Mouse (Mus musculus): ENCODE results near the gene Slc1a3. TPM values are rescaled to one million over a fixed set of nuclear protein-coding genes. Genes with fewer than 3 reads are reported as not detected.

The Slc1a3 gene
- polyA plus RNA-seq, 1 experiment = 32.5 TPM

DNA sequence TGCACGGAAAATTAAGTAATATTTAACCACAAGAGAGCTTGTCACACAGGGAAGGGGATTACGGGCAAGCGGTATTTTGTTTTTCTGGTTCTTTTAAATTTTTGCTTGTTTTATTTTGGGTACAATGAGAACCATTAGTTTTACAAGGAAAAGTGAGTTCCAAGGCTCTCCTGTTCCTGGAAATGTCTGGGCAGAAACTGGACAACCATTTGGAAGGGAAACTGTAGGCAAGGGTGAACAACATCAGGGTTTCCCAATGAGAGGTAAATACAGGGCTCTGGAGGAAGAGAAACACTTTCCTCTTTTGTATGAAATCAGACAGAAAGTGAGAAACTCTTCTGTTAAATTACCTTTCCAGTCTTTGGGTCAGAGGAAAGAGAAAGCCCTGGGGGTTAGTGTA is 27.7 kb downstream of the Slc1a3 start:
- peaks cover 15% of the 10 kb centered on the region for H3K4me1 ChIP-seq (ENCODE audit: control insufficient read depth, insufficient read depth, insufficient read length, low read length)
- no peak overlapping the region for H3K4me3 ChIP-seq (ENCODE audit: insufficient read depth, low read depth, low read length)
- H3K27ac ChIP-seq (replicated peaks; ENCODE audit: low read depth, low read length) = no peak overlapping the region

DNA sequence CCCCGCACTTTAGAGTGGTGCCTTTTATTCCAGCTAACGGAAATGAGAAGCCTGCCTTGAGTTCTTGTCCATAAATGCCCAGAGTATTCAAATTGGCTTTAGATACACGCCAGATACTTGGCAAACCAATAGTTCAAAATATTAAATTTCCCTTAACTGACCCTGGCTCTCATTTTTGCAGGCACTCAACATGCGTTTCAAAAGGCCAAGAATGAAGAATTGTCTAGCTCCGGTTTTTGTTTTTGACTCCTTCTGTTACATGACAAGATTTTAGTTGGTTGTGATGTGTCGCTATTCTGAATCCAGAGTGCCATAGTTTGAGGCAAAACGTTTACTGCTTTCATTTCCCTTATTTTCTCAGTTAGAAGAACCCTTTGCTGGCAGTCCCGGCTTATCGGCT is 28.1 kb downstream of the Slc1a3 start:
- Histone ChIP-seq H3K4me3 (ENCODE audit: insufficient read depth, low read depth, low read length) (no peak overlapping the region), H3K27ac (replicated peaks; ENCODE audit: low read depth, low read length) (peak overlapping the region; percentile 30; the same call in 1 of the 2 replicates), H3K4me1 (ENCODE audit: control insufficient read depth, insufficient read depth, insufficient read length, low read length) (peaks cover 15% of the 10 kb centered on the region)

DNA sequence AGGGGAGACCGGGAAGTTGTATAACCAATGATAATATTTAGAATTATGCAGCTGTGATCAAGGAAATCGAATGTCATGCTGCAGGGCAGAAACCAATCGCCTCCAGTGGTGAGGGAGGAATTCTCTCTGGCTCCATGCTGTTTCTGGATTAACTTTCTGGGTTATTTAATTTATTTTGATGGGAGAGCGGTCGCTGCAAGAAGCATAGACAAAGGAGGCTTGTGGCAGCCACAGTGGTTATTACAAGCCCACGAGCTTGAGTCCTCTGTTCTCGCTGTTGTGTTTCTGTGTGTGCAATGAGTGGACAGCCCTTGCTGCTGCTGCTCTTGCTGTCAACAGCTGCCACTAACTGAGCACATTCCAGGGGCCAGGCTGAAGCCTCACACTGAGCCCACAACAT is 28.6 kb downstream of the Slc1a3 start:
- Histone ChIP-seq H3K4me3 (ENCODE audit: insufficient read depth, low read depth, low read length) (no peak overlapping the region), H3K4me1 (ENCODE audit: control insufficient read depth, insufficient read depth, insufficient read length, low read length) (peaks cover 14% of the 10 kb centered on the region), H3K27ac (replicated peaks; ENCODE audit: low read depth, low read length) (no peak overlapping the region; the same call in 1 of the 2 replicates)

DNA sequence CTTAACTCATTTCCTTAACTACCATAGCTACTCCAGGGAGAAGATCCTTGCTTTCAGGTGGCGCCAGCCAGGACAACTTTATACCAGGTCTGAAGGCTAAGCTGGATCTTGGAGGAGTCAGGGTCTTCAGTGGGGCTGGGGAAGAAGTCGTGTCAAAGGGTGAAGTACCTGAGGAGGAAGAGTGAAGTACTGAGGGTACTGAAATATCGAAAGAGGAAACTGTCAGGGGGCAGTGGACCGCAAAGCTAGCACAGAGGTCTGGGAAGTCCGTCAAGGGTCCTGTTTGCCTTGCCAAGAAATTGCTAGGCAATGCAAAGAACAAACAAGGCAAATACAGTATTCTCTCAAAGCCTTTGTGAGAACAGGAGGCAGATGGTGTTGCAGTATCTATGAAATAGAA is 29.6 kb downstream of the Slc1a3 start:
- Histone ChIP-seq H3K27ac (replicated peaks; ENCODE audit: low read depth, low read length) (no peak overlapping the region), H3K4me3 (ENCODE audit: insufficient read depth, low read depth, low read length) (no peak overlapping the region), H3K4me1 (ENCODE audit: control insufficient read depth, insufficient read depth, insufficient read length, low read length) (peaks cover 11% of the 10 kb centered on the region)

DNA sequence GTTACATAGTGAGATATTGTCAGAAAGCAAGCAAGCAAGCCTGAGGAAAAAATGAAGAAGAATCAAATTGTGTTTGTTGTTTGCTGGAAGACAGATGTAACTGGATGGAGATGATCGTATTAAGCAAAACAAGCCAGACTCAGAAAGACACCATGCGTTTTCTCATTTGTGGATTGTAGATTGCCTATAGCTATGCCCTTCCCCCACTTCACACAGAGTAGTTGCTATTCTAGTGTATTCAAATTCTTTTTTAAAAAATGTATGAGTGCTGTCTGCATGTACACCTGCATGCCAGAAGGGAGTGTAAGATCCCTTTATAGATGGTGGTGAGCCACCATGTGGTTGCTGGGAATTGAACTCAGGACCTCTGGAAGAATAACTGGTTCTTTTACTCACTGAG is 33.6 kb downstream of the Slc1a3 start:
- H3K27ac ChIP-seq (replicated peaks; ENCODE audit: low read depth, low read length) = no peak overlapping the region

DNA sequence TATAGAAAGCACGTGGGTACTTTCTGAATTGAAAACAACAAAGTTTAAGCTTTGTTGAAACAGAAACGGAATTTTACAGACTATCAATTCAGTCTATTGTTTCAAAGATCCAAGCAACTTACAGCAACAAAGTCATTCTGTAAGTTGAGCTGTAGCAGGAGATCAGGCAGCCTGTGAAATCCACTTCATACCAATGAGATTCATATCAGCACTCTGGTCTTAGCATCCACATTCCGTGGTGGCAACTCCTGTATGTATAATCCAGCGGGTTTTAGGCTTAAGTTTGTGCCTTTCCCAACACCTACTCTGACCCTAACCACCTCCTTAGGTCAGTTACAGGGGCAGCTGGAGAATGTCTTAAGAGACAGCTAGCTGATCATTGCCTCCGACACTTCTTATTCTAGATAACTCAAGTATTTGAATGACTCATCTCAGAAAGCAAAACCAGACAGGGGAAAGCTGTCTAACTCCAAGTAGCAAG is 34.3 kb downstream of the Slc1a3 start:
- Histone ChIP-seq H3K27ac (replicated peaks; ENCODE audit: low read depth, low read length) (no peak overlapping the region), H3K4me3 (ENCODE audit: insufficient read depth, low read depth, low read length) (no peak overlapping the region), H3K4me1 (ENCODE audit: control insufficient read depth, insufficient read depth, insufficient read length, low read length) (no peaks in the 10 kb centered on the region)

More for the DNA sequence above, 33.6 kb downstream of the Slc1a3 start:
- Histone ChIP-seq H3K4me3 (ENCODE audit: insufficient read depth, low read depth, low read length) (no peak overlapping the region), H3K4me1 (ENCODE audit: control insufficient read depth, insufficient read depth, insufficient read length, low read length) (no peaks in the 10 kb centered on the region)

DNA sequence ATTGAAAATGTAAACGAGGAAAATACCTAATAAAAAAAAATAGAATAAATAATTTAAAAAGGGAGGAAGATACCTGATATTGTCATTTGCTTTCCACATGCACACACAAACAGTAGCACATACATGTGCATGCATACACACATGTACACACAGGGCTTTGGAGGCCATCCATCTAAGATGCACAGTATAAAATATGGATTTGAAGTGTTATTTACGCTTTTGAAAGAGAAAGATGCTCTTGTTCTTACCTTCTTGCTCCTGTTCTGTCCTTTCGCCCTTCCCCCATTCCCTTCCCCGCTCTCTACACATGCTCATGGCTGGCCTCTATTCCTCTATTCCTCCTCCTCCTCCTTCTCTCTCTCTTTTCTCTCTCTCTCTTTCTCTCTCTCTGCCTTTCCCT is 34.9 kb downstream of the Slc1a3 start:
- Histone ChIP-seq H3K4me1 (ENCODE audit: control insufficient read depth, insufficient read depth, insufficient read length, low read length) (no peaks in the 10 kb centered on the region), H3K4me3 (ENCODE audit: insufficient read depth, low read depth, low read length) (no peak overlapping the region), H3K27ac (replicated peaks; ENCODE audit: low read depth, low read length) (no peak overlapping the region)

DNA sequence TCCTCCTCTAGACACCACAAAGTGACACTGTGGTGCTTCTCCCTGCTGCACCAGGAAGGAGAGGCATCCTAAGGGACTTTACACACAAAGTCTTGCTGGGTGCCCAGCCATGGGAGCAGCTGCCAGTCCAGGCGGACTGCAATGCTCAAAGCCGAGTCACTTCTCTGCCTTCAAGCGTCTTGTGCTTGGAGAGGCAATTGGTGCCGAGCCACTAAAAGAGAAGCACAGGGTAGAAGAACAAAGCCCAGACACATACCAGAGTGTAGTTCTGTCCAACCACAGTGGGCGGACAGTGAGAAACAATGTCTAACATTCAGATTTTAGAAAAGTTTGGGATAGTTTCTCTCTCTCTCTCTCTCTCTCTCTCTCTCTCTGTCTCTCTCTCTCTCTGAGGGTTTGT is 38.0 kb downstream of the Slc1a3 start:
- no peaks in the 10 kb centered on the region for H3K4me1 ChIP-seq (ENCODE audit: control insufficient read depth, insufficient read depth, insufficient read length, low read length)
- no peak overlapping the region for H3K27ac ChIP-seq (replicated peaks; ENCODE audit: low read depth, low read length)
- no peak overlapping the region for H3K4me3 ChIP-seq (ENCODE audit: insufficient read depth, low read depth, low read length)

DNA sequence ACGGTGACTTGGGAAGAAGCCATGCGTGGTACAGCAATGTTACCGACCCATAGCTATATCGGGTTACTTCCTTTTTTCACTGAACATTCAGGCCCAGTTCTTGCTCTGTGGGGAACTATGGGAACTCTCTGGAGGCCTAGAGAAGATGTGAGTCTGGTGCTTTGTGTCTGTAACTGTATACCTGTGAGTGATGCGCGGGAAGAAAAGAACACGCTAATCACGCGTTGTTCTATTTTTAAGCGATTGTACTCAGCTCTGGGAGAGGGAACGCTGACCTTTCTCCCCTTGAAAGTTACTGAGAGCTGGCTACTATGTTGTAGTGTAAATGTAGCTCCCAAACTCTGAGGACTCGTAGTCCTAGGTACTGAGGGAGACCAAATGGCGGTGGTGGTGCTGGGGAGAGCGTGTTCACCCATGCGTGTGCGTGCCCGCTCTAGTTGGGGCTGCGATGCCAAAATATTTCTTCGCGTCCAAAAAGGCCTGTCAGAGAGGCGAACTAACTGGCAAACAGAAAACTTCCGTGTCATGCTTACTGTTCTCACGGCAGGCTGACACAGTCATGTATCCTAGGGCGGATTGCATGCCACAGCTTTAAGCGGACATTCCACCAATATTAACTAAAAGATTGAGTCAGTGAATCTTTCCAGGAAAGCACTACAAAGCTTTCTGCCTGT is 42.6 kb downstream of the Slc1a3 start:
- no peak overlapping the region for H3K4me3 ChIP-seq (ENCODE audit: insufficient read depth, low read depth, low read length)
- H3K4me1 ChIP-seq (ENCODE audit: control insufficient read depth, insufficient read depth, insufficient read length, low read length) = no peaks in the 10 kb centered on the region
- no peak overlapping the region for H3K27ac ChIP-seq (replicated peaks; ENCODE audit: low read depth, low read length)

DNA sequence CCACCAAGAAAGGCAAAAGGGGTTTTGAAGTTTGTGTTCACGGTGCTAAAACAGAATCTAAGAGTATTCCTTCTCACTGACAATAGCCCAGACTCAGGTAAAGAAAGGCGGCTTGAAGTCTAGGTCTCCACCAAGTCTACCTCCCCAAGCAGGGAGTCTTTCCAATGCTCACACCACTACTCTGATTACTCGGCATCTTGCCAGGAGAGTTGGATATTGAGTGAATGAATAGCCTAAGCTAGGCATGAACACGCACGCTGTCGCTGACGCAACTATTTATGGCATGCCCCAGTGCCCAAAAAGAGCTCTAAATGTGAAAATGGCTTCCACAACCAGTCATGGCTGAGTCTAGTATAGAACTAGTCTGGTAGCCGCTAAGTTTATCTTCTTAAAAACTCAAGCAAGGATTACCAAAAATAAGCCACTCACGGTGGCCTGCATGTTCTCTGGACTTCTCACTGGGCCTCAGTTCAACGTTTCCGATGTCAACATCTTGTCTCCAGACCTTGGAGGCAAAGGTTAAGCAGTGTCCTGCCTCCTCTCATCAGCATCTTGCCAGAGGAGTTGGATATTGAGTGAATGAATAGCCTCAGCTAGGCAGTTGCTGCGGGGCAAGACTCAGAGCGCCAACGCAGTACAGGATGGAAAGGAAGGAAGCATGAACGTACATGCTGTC is 44.8 kb downstream of the Slc1a3 start:
- Histone ChIP-seq H3K4me1 (ENCODE audit: control insufficient read depth, insufficient read depth, insufficient read length, low read length) (no peaks in the 10 kb centered on the region), H3K4me3 (ENCODE audit: insufficient read depth, low read depth, low read length) (no peak overlapping the region), H3K27ac (replicated peaks; ENCODE audit: low read depth, low read length) (peak overlapping the region; percentile 21; the same call in 1 of the 2 replicates)

DNA sequence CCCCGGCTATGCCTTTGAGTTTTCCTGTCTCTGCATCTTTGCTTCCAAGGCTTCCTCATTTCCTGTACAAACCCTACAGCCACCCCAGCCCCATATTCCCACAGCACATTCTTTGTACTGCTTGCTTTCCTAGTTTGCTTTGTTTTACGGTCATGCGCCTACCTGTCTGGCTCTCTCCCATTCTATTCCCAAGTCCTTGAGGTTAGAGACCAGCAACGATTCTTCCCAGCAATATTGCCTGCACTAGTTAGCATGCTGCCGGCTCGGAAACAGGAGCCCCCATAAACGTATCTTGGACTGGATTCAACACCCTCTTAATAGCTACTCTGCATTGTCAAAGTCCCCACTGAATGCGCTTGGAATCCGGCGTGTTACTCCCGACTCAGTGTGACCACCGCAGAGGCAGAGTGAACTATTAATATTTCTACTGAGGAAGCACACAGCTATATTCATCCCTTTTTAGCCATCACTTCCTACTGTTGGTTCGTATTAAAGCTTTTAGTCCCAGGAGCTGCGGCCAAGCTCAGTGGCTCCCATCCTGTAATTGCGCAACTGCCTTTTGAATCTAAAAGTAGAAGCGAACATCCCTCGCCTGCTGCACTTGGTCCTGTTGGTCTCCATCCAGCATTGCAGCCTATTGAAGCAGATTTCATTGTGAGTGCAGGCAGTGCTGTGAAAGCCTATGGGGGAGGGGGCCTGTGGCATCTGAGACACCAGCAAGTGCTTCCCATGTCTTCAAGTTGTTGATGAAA is 47.0 kb downstream of the Slc1a3 start:
- no peak overlapping the region for H3K27ac ChIP-seq (replicated peaks; ENCODE audit: low read depth, low read length)
- no peak overlapping the region for H3K4me3 ChIP-seq (ENCODE audit: insufficient read depth, low read depth, low read length)
- H3K4me1 ChIP-seq (ENCODE audit: control insufficient read depth, insufficient read depth, insufficient read length, low read length) = no peaks in the 10 kb centered on the region

DNA sequence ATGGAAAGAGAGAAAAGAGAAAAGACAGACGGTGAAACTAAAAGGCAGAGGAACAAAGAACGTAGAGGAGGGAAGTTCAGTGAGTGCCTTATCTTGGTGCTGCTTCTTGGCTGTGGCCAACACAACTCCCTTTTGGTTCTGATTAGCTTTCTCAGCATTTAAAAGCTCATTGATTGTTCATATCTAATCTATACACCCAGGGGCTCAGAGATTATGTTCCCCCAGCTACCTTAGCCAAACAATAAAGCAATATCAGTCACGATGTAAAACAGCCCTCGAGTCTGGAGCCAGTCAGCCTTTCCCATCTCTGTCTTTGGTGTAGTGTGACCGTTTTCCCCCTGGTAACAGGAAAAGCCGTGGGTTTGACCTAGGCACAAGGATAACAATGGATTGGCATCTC is 48.7 kb downstream of the Slc1a3 start:
- H3K4me1 ChIP-seq (ENCODE audit: control insufficient read depth, insufficient read depth, insufficient read length, low read length) = no peaks in the 10 kb centered on the region
- H3K27ac ChIP-seq (replicated peaks; ENCODE audit: low read depth, low read length) = no peak overlapping the region
- H3K4me3 ChIP-seq (ENCODE audit: insufficient read depth, low read depth, low read length) = no peak overlapping the region

DNA sequence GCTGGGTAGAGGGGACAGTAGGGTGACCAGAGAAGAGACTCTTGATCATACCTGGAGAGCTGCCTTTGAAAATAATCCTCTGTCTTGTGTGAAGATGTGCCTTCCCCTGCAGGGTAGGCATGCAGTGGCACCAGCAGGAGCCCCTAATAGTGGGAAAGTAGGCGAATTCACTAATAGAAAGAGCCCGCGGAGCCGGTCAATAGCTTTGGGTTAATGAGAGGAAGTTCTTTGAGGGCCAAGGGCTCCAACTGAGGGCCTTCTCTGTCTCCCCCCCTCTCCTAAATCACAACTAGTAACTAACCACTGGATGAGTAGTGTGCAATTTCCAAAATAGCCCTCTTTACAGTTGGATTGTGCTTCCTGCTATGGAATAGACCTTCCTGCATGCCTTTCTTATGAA is 50.6 kb downstream of the Slc1a3 start:
- H3K4me3 ChIP-seq (ENCODE audit: insufficient read depth, low read depth, low read length) = no peak overlapping the region
- H3K27ac ChIP-seq (replicated peaks; ENCODE audit: low read depth, low read length) = no peak overlapping the region
- H3K4me1 ChIP-seq (ENCODE audit: control insufficient read depth, insufficient read depth, insufficient read length, low read length) = no peaks in the 10 kb centered on the region

DNA sequence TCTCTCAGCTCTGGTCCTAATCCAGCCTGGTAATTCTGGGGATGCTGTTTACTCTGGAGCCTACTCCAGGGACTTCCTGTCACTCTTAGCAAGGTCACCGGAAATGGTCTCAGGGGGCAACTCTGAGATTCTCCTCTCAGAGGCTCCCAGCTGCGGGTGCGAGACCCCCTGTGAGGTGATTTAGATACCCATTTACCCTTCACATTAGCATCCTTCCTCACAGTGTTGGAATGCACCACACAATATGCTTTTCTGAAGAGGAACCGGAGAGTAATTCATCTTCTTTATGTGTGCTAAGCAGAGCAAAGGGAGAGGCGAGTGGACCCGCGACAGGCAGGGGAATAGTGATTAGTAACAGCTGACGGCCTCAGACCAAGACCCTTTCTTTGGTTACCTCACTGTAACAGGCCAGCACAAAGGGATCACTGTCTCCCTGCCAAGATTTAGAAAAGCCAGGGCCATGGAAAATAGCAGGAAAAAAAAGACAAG is 51.0 kb downstream of the Slc1a3 start:
- Histone ChIP-seq H3K4me1 (ENCODE audit: control insufficient read depth, insufficient read depth, insufficient read length, low read length) (no peaks in the 10 kb centered on the region), H3K4me3 (ENCODE audit: insufficient read depth, low read depth, low read length) (no peak overlapping the region), H3K27ac (replicated peaks; ENCODE audit: low read depth, low read length) (no peak overlapping the region)

All from brown adipose tissue, adult 24 weeks (tissue).